Mouse (Mus musculus) heart, embryonic 14.5 days (tissue): Measurements from ENCODE around the gene Usp4. TPM values are rescaled to one million over a fixed set of nuclear protein-coding genes. Genes with fewer than 3 reads are reported as not detected.

Experiments
- ATAC-seq: fragments of 200-750 bp; cut with Nextera tagmentation; 2 replicates; pipeline ENCODE4 v1.8.0; 2017; ENCODE audit warnings: low read depth, moderate TSS enrichment; ENCODE audit not compliant: insufficient number of reproducible peaks, insufficient read depth, low FRiP score
- H3K27ac ChIP-seq, 2 experiments: fragments of 200-500 bp in 1 of 2; fragments of 300-500 bp in 1 of 2; sonication (generic) in 1 of 2; replicated peaks in 1 of 2; 2 replicates each; pipeline ENCODE4 v1.5.1; 2012 to 2014; ENCODE audit warnings: low read depth in 2 of 2, low read length in 2 of 2, control low read depth in 1 of 2, mild to moderate bottlenecking in 1 of 2, mixed read lengths in 1 of 2; ENCODE audit not compliant: control insufficient read depth in 1 of 2, insufficient read depth in 1 of 2
- H3K27me3 ChIP-seq: fragments of 300-500 bp; sonication (generic); 2 replicates; pipeline ENCODE4 v1.6.1; 2014; ENCODE audit warnings: mild to moderate bottlenecking, low read length, control low read depth; ENCODE audit not compliant: control insufficient read depth, insufficient read depth
- H3K36me3 ChIP-seq: fragments of 300-500 bp; sonication (generic); 2 replicates; pipeline ENCODE4 v1.6.1; 2014; ENCODE audit warnings: mild to moderate bottlenecking, control low read depth, low read length, mixed read lengths; ENCODE audit not compliant: control insufficient read depth, insufficient read depth
- H3K4me1 ChIP-seq, 2 experiments: fragments of 200-500 bp in 1 of 2; fragments of 300-500 bp in 1 of 2; sonication (generic) in 1 of 2; 2 replicates each; pipeline ENCODE4 v1.6.1; 2012 to 2014; ENCODE audit warnings: low read length in 2 of 2, control low read depth in 1 of 2, mixed read lengths in 1 of 2; ENCODE audit not compliant: control insufficient read depth in 2 of 2, insufficient read depth in 2 of 2
- H3K4me2 ChIP-seq: fragments of 300-500 bp; sonication (generic); 2 replicates; pipeline ENCODE4 v1.6.1; 2014; ENCODE audit warnings: mild to moderate bottlenecking, low read length
- H3K4me3 ChIP-seq, 2 experiments: fragments of 200-500 bp in 1 of 2; fragments of 300-500 bp in 1 of 2; sonication (generic) in 1 of 2; 2 replicates each; pipeline ENCODE4 v1.5.1; 2012 to 2014; ENCODE audit warnings: low read length in 2 of 2, mild to moderate bottlenecking in 2 of 2, control low read depth in 1 of 2, low read depth in 1 of 2, moderate library complexity in 1 of 2; ENCODE audit not compliant: control insufficient read depth in 1 of 2, insufficient read depth in 1 of 2
- H3K9ac ChIP-seq: fragments of 300-500 bp; sonication (generic); 2 replicates; pipeline ENCODE4 v1.6.1; 2014; ENCODE audit warnings: mild to moderate bottlenecking, low read length
- H3K9me3 ChIP-seq: fragments of 300-500 bp; sonication (generic); 2 replicates; pipeline ENCODE4 v1.6.1; 2016; ENCODE audit warnings: low read length, control low read depth; ENCODE audit not compliant: control insufficient read depth
- WGBS: fragments of 180-500 bp; shearing (Covaris S2); extraction: QIAGEN DNeasy Blood & Tissue Kit; methylation state at CpG from one replicate; pipeline ENCODE4 v1.1.7; 2014; 5-methylcytosine and 5-hydroxymethylcytosine counted together
- polyA plus RNA-seq: library from polyadenylated mRNA; unstranded; fragments of >200 nt; fragmentation: Nextera tagmentation; extraction: Ambion mirVana; gene quantifications from 2 replicates; pipeline ENCODE4 v1.2.1, GENCODE M21; 2014

The Usp4 gene
- polyA plus RNA-seq, 1 experiment from 2014 or later: 90.1 TPM

DNA sequence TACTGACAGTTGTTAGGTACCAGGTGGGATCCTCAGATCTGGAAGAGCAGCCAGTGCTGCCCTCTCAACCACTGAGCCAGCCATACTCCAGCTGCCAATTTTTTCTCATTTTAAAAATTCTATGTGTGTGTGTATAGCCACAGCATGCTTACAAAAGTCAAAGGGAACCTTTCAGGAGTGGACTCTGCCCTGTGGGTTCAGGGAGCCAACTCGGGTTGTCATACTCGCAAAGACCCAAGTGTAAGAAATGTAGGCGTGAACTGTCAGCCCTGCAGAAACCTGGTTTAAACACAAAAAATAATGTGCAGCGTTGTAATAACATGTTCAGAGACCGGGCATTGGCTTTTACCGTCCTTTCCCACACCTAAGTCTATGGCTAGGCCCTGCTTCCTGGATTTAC lies 46.5 kb downstream of the Usp4 start:
- no peaks in the 10 kb centered on the region for H3K27me3 ChIP-seq
- ATAC-seq: no peak
- peaks cover 55% of the 10 kb centered on the region for H3K36me3 ChIP-seq
- 93% methylated on average over 6 of the region's 6 CpGs for WGBS
- no peak overlapping the region for H3K9ac ChIP-seq
- no peaks in the 10 kb centered on the region for H3K4me1 ChIP-seq
- H3K9me3 ChIP-seq: no peaks in the 10 kb centered on the region
- no peak overlapping the region for H3K4me3 ChIP-seq
- no peak overlapping the region for H3K4me2 ChIP-seq
- H3K27ac ChIP-seq: no peak overlapping the region

DNA sequence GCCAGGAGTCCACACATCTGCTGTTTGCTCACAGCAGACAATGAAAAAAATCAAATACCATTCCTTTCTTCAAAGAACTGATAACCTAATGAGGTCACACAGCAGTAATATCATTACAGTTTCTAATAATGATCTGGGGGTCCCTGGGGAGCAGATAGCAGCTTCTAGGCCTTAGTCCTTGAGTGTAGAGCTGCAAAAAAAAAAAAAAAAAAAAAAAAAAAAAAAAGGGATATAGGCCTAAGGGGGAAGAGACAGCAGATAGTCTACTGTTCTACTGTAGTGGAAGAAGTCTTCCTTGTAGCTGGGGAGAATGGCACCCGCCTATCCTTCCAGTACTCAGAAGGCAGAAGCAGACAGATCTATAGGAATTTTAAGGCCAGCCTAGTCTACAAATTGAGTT lies 47.8 kb downstream of the Usp4 start:
- Histone ChIP-seq H3K9me3 (no peaks in the 10 kb centered on the region), H3K36me3 (peaks cover 44% of the 10 kb centered on the region), H3K4me1 (no peaks in the 10 kb centered on the region), H3K27ac (no peak overlapping the region), H3K4me2 (no peak overlapping the region), H3K4me3 (no peak overlapping the region), H3K9ac (no peak overlapping the region), H3K27me3 (no peaks in the 10 kb centered on the region)
- 87% methylated on average over 1 of the region's 1 CpGs for WGBS
- ATAC-seq: no peak

DNA sequence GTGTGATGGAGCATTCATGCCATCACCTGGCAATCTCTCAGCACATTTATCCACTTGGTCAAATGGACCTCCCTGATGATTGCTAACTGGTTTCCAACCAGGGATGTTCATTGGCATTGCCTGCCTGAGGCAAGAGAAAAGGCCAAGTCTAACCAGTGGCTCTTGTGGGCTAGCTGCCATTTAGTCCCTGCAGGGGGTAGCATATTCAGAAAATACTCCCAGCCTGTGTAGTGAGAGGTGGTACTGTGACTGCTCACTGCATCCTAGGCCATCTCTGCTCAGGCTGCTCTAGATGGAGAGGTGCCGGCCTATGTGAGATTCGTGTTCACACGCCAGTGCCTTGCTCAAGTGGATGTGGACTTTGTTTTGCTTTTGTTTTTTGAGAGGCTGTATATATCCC lies 50.7 kb downstream of the Usp4 start:
- H3K27ac ChIP-seq: no peak overlapping the region
- H3K27me3 ChIP-seq: no peaks in the 10 kb centered on the region
- no peaks in the 10 kb centered on the region for H3K9me3 ChIP-seq
- peaks cover 16% of the 10 kb centered on the region for H3K36me3 ChIP-seq
- no peak overlapping the region for H3K4me2 ChIP-seq
- no peak overlapping the region for H3K4me3 ChIP-seq
- H3K4me1 ChIP-seq: peaks cover 0 to 8% of the 10 kb centered on the region in 2 experiments; a peak in 2 of 4 replicates
- 85% methylated on average over 3 of the region's 3 CpGs for WGBS
- H3K9ac ChIP-seq: no peak overlapping the region
- ATAC-seq: no peak

DNA sequence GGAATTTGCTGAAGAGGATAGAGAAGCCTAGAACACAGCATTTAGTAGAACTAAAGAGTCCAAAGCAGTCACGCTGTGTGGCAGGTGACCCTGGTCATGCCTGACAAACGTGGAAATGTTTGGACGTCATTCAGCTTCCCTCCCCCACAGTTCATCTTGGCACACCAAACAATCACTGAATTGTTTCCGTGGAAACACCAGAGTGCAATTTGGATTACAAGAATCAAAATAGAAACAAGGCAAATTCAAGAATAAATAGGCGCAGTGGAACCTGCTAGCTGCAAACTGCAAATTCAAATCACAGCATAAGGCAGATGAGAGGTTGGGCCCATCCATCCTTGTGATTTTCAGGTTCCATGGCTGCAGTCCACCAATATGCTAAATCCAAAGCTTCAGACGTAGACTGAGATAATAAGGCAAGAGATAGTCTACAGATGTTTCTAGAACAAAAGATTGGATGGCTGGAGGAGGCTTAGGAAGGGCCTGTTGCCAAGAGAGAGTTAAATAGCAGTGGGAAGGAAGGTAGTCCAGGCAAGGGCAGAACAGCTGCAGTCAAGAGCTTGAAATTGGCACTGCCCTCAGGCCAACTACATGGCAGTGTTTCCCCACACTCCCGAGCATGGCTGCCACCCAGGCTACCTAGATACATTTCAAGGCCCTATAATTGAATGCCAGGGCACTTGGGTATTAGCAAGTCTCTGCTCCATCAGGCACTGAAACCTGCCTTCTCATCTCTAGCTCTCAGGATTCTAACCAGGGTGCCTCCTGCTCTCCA lies 53.7 kb downstream of the Usp4 start:
- 62% methylated on average over 7 of the region's 7 CpGs for WGBS
- Histone ChIP-seq H3K4me3 (no peak overlapping the region), H3K4me1 (peaks cover 0 to 8% of the 10 kb centered on the region in 2 experiments; a peak in 2 of 4 replicates), H3K27me3 (no peaks in the 10 kb centered on the region), H3K9ac (no peak overlapping the region), H3K27ac (no peak overlapping the region), H3K4me2 (no peak overlapping the region), H3K36me3 (0 out of 2 replicates have a peak, but pooled peaks cover 4% of the 10 kb centered on the region), H3K9me3 (no peaks in the 10 kb centered on the region)
- no peak for ATAC-seq

DNA sequence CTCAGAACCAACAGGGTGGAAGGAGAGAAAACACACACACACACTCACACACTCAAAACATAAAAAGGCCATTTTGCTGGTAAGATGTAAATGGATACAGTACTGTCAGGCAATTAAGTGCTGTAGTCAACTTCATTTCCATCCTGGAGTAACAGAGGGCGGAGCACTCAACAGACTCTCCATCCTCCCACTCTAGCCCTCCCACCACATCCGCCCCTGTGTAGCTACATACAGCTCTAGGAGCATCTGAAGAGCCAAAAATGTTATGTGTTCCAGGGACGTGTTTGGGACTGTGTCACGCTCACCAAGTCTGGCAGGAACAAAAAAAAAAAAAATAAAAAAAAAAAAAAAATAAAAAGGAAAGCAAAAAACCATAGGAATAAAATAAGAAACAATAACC lies 55.4 kb downstream of the Usp4 start:
- WGBS: 78% methylated on average over 4 of the region's 4 CpGs
- H3K27ac ChIP-seq: no peak overlapping the region
- no peak overlapping the region for H3K4me3 ChIP-seq
- no peaks in the 10 kb centered on the region for H3K9me3 ChIP-seq
- ATAC-seq: no peak
- no peaks in the 10 kb centered on the region for H3K27me3 ChIP-seq
- H3K9ac ChIP-seq: no peak overlapping the region
- H3K4me1 ChIP-seq: peaks cover 0 to 8% of the 10 kb centered on the region in 2 experiments; a peak in 2 of 4 replicates
- no peak overlapping the region for H3K4me2 ChIP-seq
- no peaks in the 10 kb centered on the region for H3K36me3 ChIP-seq

DNA sequence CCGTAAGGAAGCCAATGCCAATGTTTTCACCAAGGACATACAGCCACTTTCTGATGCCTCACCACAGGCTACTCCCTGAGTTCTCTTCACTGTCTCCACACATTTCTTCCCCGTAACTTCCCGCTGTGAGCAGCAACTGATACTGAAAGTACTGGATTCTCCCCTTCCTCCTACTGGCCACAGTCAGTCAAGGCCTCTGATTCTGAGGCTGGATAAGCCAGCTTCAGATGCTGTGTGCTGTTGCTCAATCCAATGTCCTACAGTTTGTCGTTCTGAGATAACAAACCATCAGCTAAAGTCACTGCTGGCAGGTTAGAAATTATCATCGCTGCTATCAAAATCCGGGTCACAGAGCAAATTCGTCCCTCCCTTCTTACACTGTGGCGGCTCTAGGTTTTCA lies 56.8 kb downstream of the Usp4 start:
- WGBS: 68% methylated on average over 8 of the region's 8 CpGs

DNA sequence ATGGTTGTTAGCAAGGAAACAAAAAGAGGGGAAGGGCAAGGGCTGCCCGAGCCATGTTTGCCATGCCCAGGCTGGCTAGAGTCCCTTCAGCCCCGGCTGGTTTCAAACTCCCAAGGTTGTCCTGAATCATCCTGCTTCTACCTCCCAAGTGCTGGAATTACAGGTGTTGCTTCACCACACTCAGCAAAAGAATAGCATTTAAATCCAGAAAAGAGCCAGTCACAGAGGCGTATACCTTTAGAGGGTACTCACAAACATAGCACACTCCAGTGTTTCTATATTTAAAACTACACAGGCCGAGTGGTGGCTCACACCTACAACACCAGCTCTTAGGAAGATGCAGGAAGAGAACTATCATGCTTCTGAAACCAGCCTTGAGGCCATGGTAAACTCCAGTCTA lies 61.9 kb downstream of the Usp4 start:
- H3K27ac ChIP-seq: no peak overlapping the region
- no peak overlapping the region for H3K4me3 ChIP-seq

More for the DNA sequence above, 56.8 kb downstream of the Usp4 start:
- no peak overlapping the region for H3K9ac ChIP-seq
- H3K9me3 ChIP-seq: no peaks in the 10 kb centered on the region
- H3K27ac ChIP-seq: no peak overlapping the region
- H3K4me3 ChIP-seq: no peak overlapping the region
- H3K4me1 ChIP-seq: peaks cover under 1 to 8% of the 10 kb centered on the region in 2 experiments; a peak in 3 of 4 replicates
- H3K36me3 ChIP-seq: no peaks in the 10 kb centered on the region
- no peaks in the 10 kb centered on the region for H3K27me3 ChIP-seq
- no peak for ATAC-seq
- no peak overlapping the region for H3K4me2 ChIP-seq

More for the DNA sequence above, 61.9 kb downstream of the Usp4 start:
- H3K4me2 ChIP-seq: no peak overlapping the region
- ATAC-seq: no peak
- no peaks in the 10 kb centered on the region for H3K27me3 ChIP-seq
- H3K9me3 ChIP-seq: no peaks in the 10 kb centered on the region
- H3K9ac ChIP-seq: no peak overlapping the region
- H3K36me3 ChIP-seq: no peaks in the 10 kb centered on the region
- WGBS: 65% methylated on average over 4 of the region's 4 CpGs
- peaks cover 0 to 2% of the 10 kb centered on the region in 2 experiments; a peak in 2 of 4 replicates for H3K4me1 ChIP-seq
